ENCODE assay signal across 10 mouse cellular contexts in the genomic region with DNA sequence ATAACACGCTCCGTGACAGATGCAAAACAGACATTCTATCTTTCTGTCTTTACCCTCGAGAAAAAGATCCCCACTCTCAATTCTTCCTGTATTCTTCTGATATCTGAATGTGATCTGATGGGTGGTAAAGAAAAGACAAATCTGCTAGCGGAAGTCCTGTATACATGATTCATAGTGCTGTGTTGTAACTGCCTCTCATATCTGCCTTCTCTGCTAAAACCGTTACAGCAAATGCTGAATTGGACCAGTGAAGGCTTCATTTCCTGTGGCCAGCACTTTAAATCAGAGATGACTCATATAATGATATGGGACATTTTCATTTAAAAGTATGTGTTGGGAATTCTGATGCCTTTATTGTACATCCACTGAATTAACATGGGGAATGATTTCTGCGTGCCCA.
"Had no signal": no experiment of that assay in that cellular context is flagged by ENCODE, and none has a peak within 500 bp of the region (broad histone marks: within the 10 kb centered on the region; RNA-seq: fewer than 3 reads in every experiment).

No protein-coding gene starts in this region.

- H3K4me1 ChIP-seq: limb, embryonic 13.5 days; midbrain, embryonic 13.5 days; neural tube, embryonic 15.5 days had no signal

- H3K9ac ChIP-seq: limb, embryonic 13.5 days; liver, embryonic 14.5 days; midbrain, embryonic 13.5 days; neural tube, embryonic 15.5 days had no signal

- H3K27ac ChIP-seq: kidney, postnatal 0 days; layer of hippocampus, adult 2 months; limb, embryonic 13.5 days; liver, embryonic 14.5 days; midbrain, embryonic 13.5 days; neural tube, embryonic 15.5 days had no signal

- H3K27me3 ChIP-seq: limb, embryonic 13.5 days; midbrain, embryonic 13.5 days; neural tube, embryonic 15.5 days had no signal

- H3K36me3 ChIP-seq: limb, embryonic 13.5 days; midbrain, embryonic 13.5 days; neural tube, embryonic 15.5 days had no signal

- H3K4me3 ChIP-seq: layer of hippocampus, adult 2 months; limb, embryonic 13.5 days; midbrain, embryonic 13.5 days; myocyte; neural tube, embryonic 15.5 days had no signal

- ATAC-seq: midbrain, embryonic 13.5 days had no signal

- DNase-seq: kidney, postnatal 36 days; lung, adult 2 months; thymus, postnatal 4 days had no signal

- H3K9me3 ChIP-seq: limb, embryonic 13.5 days; midbrain, embryonic 13.5 days; neural tube, embryonic 15.5 days had no signal

- H3K4me2 ChIP-seq: limb, embryonic 13.5 days; midbrain, embryonic 13.5 days; neural tube, embryonic 15.5 days had no signal
